Mouse (Mus musculus): Measurements from ENCODE around the gene Gm7849.
"Not testable (repeated sequence)": the region's sequence is repeated elsewhere in the genome, so short reads cannot be mapped to it uniquely, and the experiment has no call there.

The Gm7849 gene

DNA sequence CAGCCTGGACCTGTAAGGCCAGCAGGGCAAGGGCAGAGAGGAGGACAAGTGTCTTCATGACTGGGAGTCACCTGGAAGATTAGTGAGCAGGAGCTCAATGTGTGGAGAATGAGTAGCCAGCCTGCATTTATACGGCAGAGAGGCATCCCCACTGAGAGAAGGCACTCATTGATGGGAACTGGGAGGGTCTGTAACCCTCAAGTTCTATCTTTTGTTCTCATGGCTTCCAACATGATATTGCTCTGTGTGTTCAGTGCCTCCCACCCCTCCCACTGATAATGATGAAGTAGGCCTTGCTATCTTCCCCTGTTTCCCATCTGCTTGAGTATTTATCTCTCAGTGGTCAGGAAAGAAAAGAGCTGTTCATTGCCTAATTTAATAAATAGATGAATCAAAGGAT is at the start of gene Gm7849:
Gene Gm7849 (minus strand): TSS at position 101 of the 400 bp plus-strand sequence.
- DNase-seq (ENCODE audit: low read depth, low spot score): not testable (repeated sequence)

DNA sequence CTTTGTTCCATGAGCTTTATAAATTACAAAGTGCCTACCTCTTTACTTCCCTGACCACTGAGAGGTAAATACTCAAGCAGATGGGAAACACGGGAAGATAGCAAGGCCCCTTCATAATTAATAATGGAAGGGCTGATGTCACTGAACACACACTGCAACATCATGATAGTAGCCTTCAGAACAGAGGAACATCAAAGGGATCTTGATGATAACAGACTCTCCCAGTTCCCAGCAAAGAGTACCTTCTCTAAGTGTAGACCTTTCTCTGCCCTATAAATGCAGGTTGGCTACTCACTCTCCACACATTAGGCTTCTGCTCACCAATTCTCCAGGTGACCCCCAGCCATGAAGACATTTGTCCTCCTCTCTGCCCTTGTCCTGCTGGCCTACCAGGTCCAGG is 29.2 kb downstream of the Gm7849 start, which contains the start of gene Defa36:
Gene Defa36 (plus strand): TSS at position 301 of the 400 bp plus-strand sequence.
- not testable (repeated sequence) for DNase-seq (ENCODE audit: low read depth, low spot score)

Data from embryo, embryonic 11.5 days (tissue).